ENCODE assay signal across 24 mouse cellular contexts in genomic region chr11:92772916-92773569, GRCm38 (mm10).
DNase-seq lines count a peak whose midpoint lies in the region; ATAC-seq and TF ChIP-seq lines count a peak whose summit lies in the region.
"Had no signal": no experiment of that assay in that cellular context is flagged by ENCODE, and none has a peak within 500 bp of the region (broad histone marks: within the 10 kb centered on the region; RNA-seq: fewer than 3 reads in every experiment).

No protein-coding gene starts in this region.

- ATAC-seq in embryonic facial prominence, embryonic 14.5 days (ENCODE audit: low read depth), result no peak
- peak; percentile 24; the same call in 1 of the 2 replicates for ATAC-seq in lung, embryonic 14.5 days (ENCODE audit: insufficient read depth)
- no peak for ATAC-seq in midbrain, embryonic 14.5 days (ENCODE audit: low FRiP score, low TSS enrichment)
- ATAC-seq: forebrain, embryonic 14.5 days; intestine, embryonic 16.5 days; liver, embryonic 12.5 days had no signal

- no peak overlapping the region for H3K9ac ChIP-seq in embryonic facial prominence, embryonic 14.5 days (ENCODE audit: low read depth, low read length)
- no peak overlapping the region for H3K9ac ChIP-seq in lung, embryonic 14.5 days
- no peak overlapping the region; the same call in 1 of the 2 replicates for H3K9ac ChIP-seq in midbrain, embryonic 14.5 days (replicated peaks; ENCODE audit: low read length)
- H3K9ac ChIP-seq: embryonic facial prominence, embryonic 12.5 days; limb, embryonic 13.5 days; liver, embryonic 12.5 days had no signal

- H3K4me1 ChIP-seq in embryonic facial prominence, embryonic 14.5 days (ENCODE audit: control insufficient read depth, insufficient read depth, low read length), result no peaks in the 10 kb centered on the region
- no peaks in the 10 kb centered on the region for H3K4me1 ChIP-seq in embryonic facial prominence, embryonic 10.5 days
- H3K4me1 ChIP-seq in lung, embryonic 14.5 days (ENCODE audit: insufficient read depth), result no peaks in the 10 kb centered on the region
- no peaks in the 10 kb centered on the region for H3K4me1 ChIP-seq in midbrain, embryonic 14.5 days (ENCODE audit: control insufficient read depth, insufficient read depth, low read length)
- H3K4me1 ChIP-seq: embryonic facial prominence, embryonic 12.5 days; heart, embryonic 10.5 days; limb, embryonic 13.5 days; liver, embryonic 12.5 days had no signal

- no peak overlapping the region for H3K4me2 ChIP-seq in embryonic facial prominence, embryonic 14.5 days (ENCODE audit: low read depth, low read length)
- 0 out of 2 replicates have a peak overlapping the region, but pooled peaks have one; percentile 12 for H3K4me2 ChIP-seq in lung, embryonic 14.5 days
- no peak overlapping the region for H3K4me2 ChIP-seq in midbrain, embryonic 14.5 days (ENCODE audit: low read length)
- H3K4me2 ChIP-seq: embryonic facial prominence, embryonic 12.5 days; limb, embryonic 13.5 days; liver, embryonic 12.5 days had no signal

- H3K27ac ChIP-seq in embryonic facial prominence, embryonic 14.5 days (replicated peaks; ENCODE audit: low read depth, low read length), result no peak overlapping the region
- H3K27ac ChIP-seq in embryonic facial prominence, embryonic 10.5 days (replicated peaks), result no peak overlapping the region
- no peak overlapping the region for H3K27ac ChIP-seq in lung, embryonic 14.5 days (ENCODE audit: low read depth)
- H3K27ac ChIP-seq in midbrain, embryonic 14.5 days (replicated peaks; ENCODE audit: low read depth, low read length), result peak overlapping the region; percentile 71
- H3K27ac ChIP-seq in gastrocnemius, adult 2 months, result no peak overlapping the region
- H3K27ac ChIP-seq: embryonic facial prominence, embryonic 12.5 days; heart, embryonic 10.5 days; limb, embryonic 13.5 days; liver, embryonic 12.5 days had no signal

- no peaks in the 10 kb centered on the region for H3K27me3 ChIP-seq in embryonic facial prominence, embryonic 14.5 days (replicated peaks; ENCODE audit: control insufficient read depth, insufficient read depth, low read length)
- H3K27me3 ChIP-seq in embryonic facial prominence, embryonic 10.5 days (replicated peaks; ENCODE audit: low read depth, poor library complexity, severe bottlenecking), result no peaks in the 10 kb centered on the region
- no peaks in the 10 kb centered on the region for H3K27me3 ChIP-seq in lung, embryonic 14.5 days (ENCODE audit: insufficient read depth, low read length)
- no peaks in the 10 kb centered on the region for H3K27me3 ChIP-seq in midbrain, embryonic 14.5 days (ENCODE audit: control insufficient read depth, insufficient read depth, low read length)
- H3K27me3 ChIP-seq: embryonic facial prominence, embryonic 12.5 days; limb, embryonic 13.5 days; liver, embryonic 12.5 days had no signal

- WGBS in embryonic facial prominence, embryonic 14.5 days, result 58% methylated on average over 9 of the region's 9 CpGs
- 79% methylated on average over 9 of the region's 9 CpGs for WGBS in embryonic facial prominence, embryonic 10.5 days
- 53% methylated on average over 9 of the region's 9 CpGs for WGBS in lung, embryonic 14.5 days
- WGBS in midbrain, embryonic 14.5 days, result 59% methylated on average over 9 of the region's 9 CpGs

- TF ChIP-seq CTCF in lung, embryonic 14.5 days (IDR thresholded peaks at IDR 0.05; ENCODE audit: low read depth), result no peak
- TF ChIP-seq CTCF in gastrocnemius, adult 2 months (IDR thresholded peaks at IDR 0.05), result no peak

- H3K4me3 ChIP-seq in embryonic facial prominence, embryonic 14.5 days (ENCODE audit: low read depth, low read length), result no peak overlapping the region
- H3K4me3 ChIP-seq in embryonic facial prominence, embryonic 10.5 days, result no peak overlapping the region
- H3K4me3 ChIP-seq in lung, embryonic 14.5 days (ENCODE audit: low read depth, low read length), result no peak overlapping the region
- no peak overlapping the region for H3K4me3 ChIP-seq in midbrain, embryonic 14.5 days (replicated peaks; ENCODE audit: low read depth, low read length)
- H3K4me3 ChIP-seq in gastrocnemius, adult 2 months, result no peak overlapping the region
- H3K4me3 ChIP-seq: embryonic facial prominence, embryonic 12.5 days; heart, embryonic 10.5 days; limb, embryonic 13.5 days; liver, embryonic 12.5 days had no signal

- H3K9me3 ChIP-seq in embryonic facial prominence, embryonic 14.5 days (ENCODE audit: control insufficient read depth, low read length), result no peaks in the 10 kb centered on the region; the same call in 1 of the 2 replicates
- no peaks in the 10 kb centered on the region for H3K9me3 ChIP-seq in embryonic facial prominence, embryonic 10.5 days
- no peaks in the 10 kb centered on the region for H3K9me3 ChIP-seq in lung, embryonic 14.5 days (ENCODE audit: low read depth, low read length)
- no peaks in the 10 kb centered on the region for H3K9me3 ChIP-seq in midbrain, embryonic 14.5 days (ENCODE audit: control insufficient read depth, low read length)
- H3K9me3 ChIP-seq: embryonic facial prominence, embryonic 12.5 days; heart, embryonic 10.5 days; limb, embryonic 13.5 days; liver, embryonic 12.5 days had no signal

- H3K36me3 ChIP-seq in embryonic facial prominence, embryonic 14.5 days (ENCODE audit: control insufficient read depth, insufficient read depth, low read length), result no peaks in the 10 kb centered on the region
- H3K36me3 ChIP-seq in embryonic facial prominence, embryonic 10.5 days (replicated peaks), result no peaks in the 10 kb centered on the region
- no peaks in the 10 kb centered on the region for H3K36me3 ChIP-seq in lung, embryonic 14.5 days (ENCODE audit: insufficient read depth)
- H3K36me3 ChIP-seq in midbrain, embryonic 14.5 days (ENCODE audit: control insufficient read depth, insufficient read depth, low read length), result no peaks in the 10 kb centered on the region
- H3K36me3 ChIP-seq: embryonic facial prominence, embryonic 12.5 days; heart, embryonic 10.5 days; limb, embryonic 13.5 days; liver, embryonic 12.5 days had no signal

- DNase-seq in embryonic facial prominence, embryonic 14.5 days (ENCODE audit: low spot score), result peak; percentile 34
- no peak for DNase-seq in embryonic facial prominence, embryonic 10.5 days (ENCODE audit: low spot score)
- no peak for DNase-seq in lung, embryonic 14.5 days
- DNase-seq in lung, postnatal 25 days (ENCODE audit: low spot score), result no peak
- DNase-seq in brain, adult 2 months (ENCODE audit: low read depth, low spot score), result peak; percentile 12
- DNase-seq in midbrain, embryonic 14.5 days, result peak; percentile 27
- DNase-seq in gastrocnemius, adult 2 months, result no peak
- no peak for DNase-seq in c-Kit-positive CD71-positive TER-119-positive erythroid progenitor cells, embryonic 14.5 days (ENCODE audit: low spot score)
- DNase-seq: adrenal gland, postnatal 14 days; cerebellum, adult 11 months; gastrocnemius, postnatal 10 days; kidney, adult 9 months; kidney, postnatal 36 days; lung, adult 2 months; right cerebral cortex, adult 18-20 months; right cerebral cortex, postnatal 4 days; thymus, adult 18-20 months; thymus, postnatal 36 days had no signal

- intact Hi-C loops in gastrocnemius, adult 2 months (cut with DNase I), result no loop called here

Comparison
In these comparisons a context has a peak if more than half of its experiments do, and no peak if none do; other contexts are left out.
1. DNase-seq: peak in embryonic facial prominence, embryonic 14.5 days (single experiment), brain, adult 2 months (single experiment) and midbrain, embryonic 14.5 days (single experiment); none in embryonic facial prominence, embryonic 10.5 days (single experiment), lung, embryonic 14.5 days (single experiment), lung, postnatal 25 days (single experiment), gastrocnemius, adult 2 months (single experiment) and c-Kit-positive CD71-positive TER-119-positive erythroid progenitor cells, embryonic 14.5 days (single experiment).